Comparison of ENCODE assay signal across 12 mouse cellular contexts in genomic region chr1:71115781-71116180, GRCm38 (mm10).
"Had no signal": no experiment of that assay in that cellular context is flagged by ENCODE, and none has a peak within 500 bp of the region (broad histone marks: within the 10 kb centered on the region; RNA-seq: fewer than 3 reads in every experiment).

No protein-coding gene starts in this region.

- ATAC-seq: intestine, postnatal 0 days; liver, embryonic 12.5 days; midbrain, embryonic 15.5 days had no signal

- DNase-seq: kidney, adult 2 months; kidney, postnatal 10 days; kidney, postnatal 4 days; liver; lung, adult 18-20 months; lung, postnatal 10 days; lung, postnatal 36 days; thymus, adult 2 months; thymus, postnatal 14 days had no signal
